Mouse (Mus musculus): ENCODE data around the gene Thra.
"Not testable (repeated sequence)": the region's sequence is repeated elsewhere in the genome, so short reads cannot be mapped to it uniquely, and the experiment has no call there.

Gene Thra

GRCm38 (mm10) chr11:98720756-98721155, 19.7 kb upstream of the Thra start:
- no peak for DNase-seq

GRCm38 (mm10) chr11:98721458-98722226, 18.8 kb upstream of the Thra start:
- DNase-seq, result peak; percentile 52

GRCm38 (mm10) chr11:98723098-98723497, 17.3 kb upstream of the Thra start:
- DNase-seq, result no peak

- no peak for DNase-seq
Observed at GRCm38 (mm10) chr11:98725926-98726506, 14.4 kb upstream of the Thra start.

- DNase-seq, result peak; percentile 86
Observed at GRCm38 (mm10) chr11:98729119-98729588, 11.3 kb upstream of the Thra start, which contains the start of gene Med24. Gene Med24 (minus strand): TSS chr11:98729435.

GRCm38 (mm10) chr11:98730727-98731126, 9.7 kb upstream of the Thra start:
- no peak for DNase-seq

GRCm38 (mm10) chr11:98731134-98731533, 9.3 kb upstream of the Thra start:
- DNase-seq, result no peak

GRCm38 (mm10) chr11:98734020-98734419, 6.4 kb upstream of the Thra start:
- no peak for DNase-seq

- DNase-seq, result no peak
Observed at GRCm38 (mm10) chr11:98735111-98735510, 5.3 kb upstream of the Thra start.

GRCm38 (mm10) chr11:98736176-98736575, 4.3 kb upstream of the Thra start:
- DNase-seq, result no peak

GRCm38 (mm10) chr11:98737220-98737619, 3.2 kb upstream of the Thra start:
- not testable (repeated sequence) for DNase-seq

GRCm38 (mm10) chr11:98738428-98738911, 2.0 kb upstream of the Thra start:
- DNase-seq, result no peak

GRCm38 (mm10) chr11:98738925-98739324, 1.5 kb upstream of the Thra start:
- no peak for DNase-seq

- DNase-seq, result no peak
Observed at GRCm38 (mm10) chr11:98740026-98740392, 429 bp upstream of the Thra start.

GRCm38 (mm10) chr11:98741051-98741620, 698 bp downstream of the Thra start:
- no peak for DNase-seq

- peak; percentile 75 for DNase-seq
Observed at GRCm38 (mm10) chr11:98741622-98742396, 1.4 kb downstream of the Thra start.

GRCm38 (mm10) chr11:98742397-98743291, 2.2 kb downstream of the Thra start:
- DNase-seq, result peak; percentile 62

- no peak for DNase-seq
Observed at GRCm38 (mm10) chr11:98743655-98744345, 3.4 kb downstream of the Thra start.

GRCm38 (mm10) chr11:98744456-98745019, 4.1 kb downstream of the Thra start:
- DNase-seq, result no peak

GRCm38 (mm10) chr11:98745932-98746853, 5.8 kb downstream of the Thra start:
- no peak for DNase-seq

Measured in cerebellum, adult 8-10 months (tissue).